Mouse (Mus musculus) adrenal gland, postnatal 4 days (tissue): Measurements from ENCODE around the gene Usb1. TPM values are rescaled to one million over a fixed set of nuclear protein-coding genes. Genes with fewer than 3 reads are reported as not detected.
"Not testable (repeated sequence)": the region's sequence is repeated elsewhere in the genome, so short reads cannot be mapped to it uniquely, and the experiment has no call there.

ENCODE experiments used
- DNase-seq, 2 experiments: peaks; one replicate each; pipeline ENCODE4 v3.0.0; 2021 to 2022; ENCODE audit warnings: low spot score in 2 of 2, mixed read lengths in 2 of 2
- total RNA-seq, 2 experiments: library from RNA; stranded (reverse); gene quantifications; 2 replicates each; pipeline ENCODE4 v1.2.3; 2021

Usb1 gene
- total RNA-seq, 2 experiments from 2014 or later: 25.2 to 28.5 TPM

- DNase-seq: no peak
Measured at GRCm38 (mm10) chr8:95369581-95370326, 37.7 kb downstream of the Usb1 start.

DNA sequence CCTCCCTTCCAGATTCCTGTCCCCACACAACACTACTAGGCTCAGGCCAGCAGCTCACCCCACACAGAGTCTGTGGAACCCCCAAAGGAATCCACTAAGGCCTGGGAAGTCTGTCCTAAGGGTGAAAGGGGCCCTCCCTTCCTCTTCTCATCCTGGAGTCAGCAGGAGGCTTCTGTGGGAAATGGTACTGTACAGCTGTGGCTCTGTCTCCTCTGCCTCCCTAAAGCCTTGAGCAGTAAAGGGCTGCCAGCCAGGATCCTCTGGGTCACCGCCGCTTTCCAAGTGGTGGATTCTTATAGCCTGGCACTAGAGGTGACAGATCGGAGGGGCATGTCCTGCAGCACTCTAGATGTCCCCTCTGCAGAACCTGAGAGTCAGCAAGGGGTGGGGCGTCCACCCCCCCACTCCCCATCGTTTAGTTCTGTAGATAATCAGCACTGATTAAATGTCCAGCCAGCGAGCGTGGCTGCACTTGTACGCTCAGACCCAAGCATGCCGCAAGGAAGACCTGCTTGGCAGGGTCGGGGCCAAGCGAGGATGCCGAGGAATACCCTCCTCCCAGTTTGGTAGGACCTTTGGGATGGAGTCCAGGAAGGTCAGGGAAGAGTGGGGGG is 41.4 kb downstream of the Usb1 start:
- DNase-seq: no peak

- DNase-seq: no peak
Measured at GRCm38 (mm10) chr8:95374429-95374828, 42.3 kb downstream of the Usb1 start.

DNA sequence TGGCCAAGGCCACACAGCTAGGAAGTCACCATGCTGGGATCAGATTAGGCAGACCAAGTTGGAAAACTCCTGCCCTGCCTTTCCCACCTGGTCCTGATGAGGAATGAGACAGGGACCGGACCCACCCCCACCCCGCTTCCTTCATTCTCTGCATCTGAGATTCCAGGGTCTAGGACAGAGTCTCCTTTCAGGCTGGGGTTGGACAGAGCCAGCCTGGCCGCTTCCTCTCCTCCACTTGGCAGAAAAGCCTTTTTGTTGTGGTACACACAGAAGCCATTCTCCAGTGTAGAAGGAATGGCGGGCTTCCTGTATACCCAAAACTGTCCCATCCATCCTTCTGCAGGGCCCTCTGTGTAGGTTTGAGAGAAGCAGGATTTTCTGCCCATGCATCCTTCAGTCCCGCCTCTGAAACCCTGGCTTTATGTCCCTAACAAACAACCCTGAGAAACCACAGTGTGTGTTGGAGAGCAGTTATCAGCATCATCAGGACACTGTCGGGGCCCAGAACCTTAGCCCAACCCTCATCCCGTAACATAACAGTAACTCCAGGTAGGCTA is 43.4 kb downstream of the Usb1 start:
- no peak for DNase-seq

- no peak for DNase-seq
Measured at GRCm38 (mm10) chr8:95376309-95376999, 44.4 kb downstream of the Usb1 start.

GRCm38 (mm10) chr8:95377101-95377500 is 45.0 kb downstream of the Usb1 start:
- DNase-seq: no peak

GRCm38 (mm10) chr8:95377863-95378291 is 45.8 kb downstream of the Usb1 start:
- DNase-seq: no peak

GRCm38 (mm10) chr8:95378928-95379327 is 46.8 kb downstream of the Usb1 start:
- DNase-seq: not testable (repeated sequence)

- DNase-seq: no peak
Measured at GRCm38 (mm10) chr8:95380953-95381352, 48.9 kb downstream of the Usb1 start.

- no peak for DNase-seq
Measured at GRCm38 (mm10) chr8:95381595-95381994, 49.5 kb downstream of the Usb1 start.

- DNase-seq: no peak
Measured at GRCm38 (mm10) chr8:95384501-95384900, 52.4 kb downstream of the Usb1 start.

GRCm38 (mm10) chr8:95386037-95386436 is 54.0 kb downstream of the Usb1 start:
- DNase-seq: no peak

DNA sequence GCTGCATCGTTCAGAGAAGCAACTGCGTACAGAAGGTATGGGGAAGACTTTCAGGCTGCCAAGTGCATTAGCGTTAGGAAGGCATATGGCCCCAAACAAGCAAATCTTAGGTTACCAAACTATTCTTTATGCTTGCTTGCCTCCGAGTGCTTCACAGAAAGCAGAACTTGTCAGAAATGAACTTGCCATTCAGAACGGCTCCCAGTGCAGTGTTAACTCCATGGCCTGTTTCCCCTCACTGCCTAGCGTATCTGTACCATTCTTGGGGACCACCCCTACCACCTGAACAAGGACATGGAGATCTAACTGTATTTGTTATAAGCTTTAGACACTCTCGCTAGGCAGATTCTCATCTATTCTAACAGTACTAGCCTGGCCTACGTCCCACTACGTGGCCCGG is 55.1 kb downstream of the Usb1 start:
- DNase-seq: no peak

- DNase-seq: no peak
Measured at GRCm38 (mm10) chr8:95387936-95388335, 55.9 kb downstream of the Usb1 start.

GRCm38 (mm10) chr8:95390312-95390711 is 58.2 kb downstream of the Usb1 start:
- no peak for DNase-seq

- no peak for DNase-seq
Measured at GRCm38 (mm10) chr8:95391101-95391500, 59.0 kb downstream of the Usb1 start.

DNA sequence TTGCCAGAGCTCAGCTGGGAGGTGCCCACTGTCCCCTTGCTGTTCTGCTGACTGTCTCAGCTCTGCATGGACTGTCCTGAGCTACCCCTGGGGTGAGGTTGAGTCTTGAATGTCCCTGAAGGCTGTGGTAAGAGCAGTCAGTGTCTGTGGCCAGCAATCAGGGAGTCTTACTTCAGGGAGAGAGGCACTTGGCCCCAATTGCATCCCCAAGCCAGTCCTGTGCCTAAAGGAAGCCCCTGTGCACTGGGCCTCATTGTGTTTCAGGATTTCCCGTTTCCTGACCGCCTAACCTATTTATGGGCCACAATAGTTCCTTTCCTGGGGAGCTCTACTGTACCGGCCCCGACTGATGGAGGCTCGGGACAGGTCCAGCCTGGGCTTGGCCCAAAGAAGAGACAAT is 60.5 kb downstream of the Usb1 start:
- no peak for DNase-seq

DNA sequence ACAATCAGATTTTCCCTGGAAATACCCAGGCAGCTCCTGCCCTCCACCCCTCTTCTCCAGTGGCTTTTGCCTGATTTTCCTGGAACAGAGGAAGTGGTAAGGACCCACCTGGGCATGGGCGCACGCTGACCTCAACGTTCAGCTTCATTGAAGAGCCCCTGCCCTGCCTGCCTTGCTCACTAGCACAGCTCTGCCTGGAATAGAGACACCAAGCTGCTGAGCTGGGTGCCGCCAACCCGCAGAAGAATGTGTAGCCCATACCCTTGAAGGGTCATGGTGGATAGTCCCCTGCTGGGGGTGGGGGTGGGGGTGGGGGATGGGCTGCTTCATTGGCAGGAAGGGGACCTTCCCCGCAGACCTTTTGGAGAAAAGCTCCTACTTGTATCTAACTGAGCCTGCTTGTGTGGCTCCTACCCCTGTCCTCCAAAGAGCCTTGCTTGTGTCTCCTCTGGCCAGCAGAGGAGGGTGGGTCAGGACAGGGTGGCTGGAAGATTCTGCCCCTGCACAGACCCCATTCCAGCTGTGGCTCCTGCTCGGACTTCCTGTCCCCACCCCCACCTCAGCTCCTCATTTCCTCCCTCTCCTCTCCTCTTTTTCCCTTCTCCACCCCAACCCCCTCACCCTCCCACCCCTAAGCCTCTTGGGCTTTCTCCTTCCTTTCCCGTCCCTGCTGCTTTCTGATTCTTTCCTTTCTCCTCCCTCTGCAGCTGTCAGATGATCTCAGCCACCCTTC is 63.3 kb downstream of the Usb1 start:
- no peak for DNase-seq

- no peak for DNase-seq
Measured at GRCm38 (mm10) chr8:95396752-95397151, 64.7 kb downstream of the Usb1 start.
